Mouse (Mus musculus) heart, adult 2 months (tissue): ENCODE data around the gene Fam107a.

Source experiments
- EP300 ChIP-seq: fragments of 200-500 bp; IDR thresholded peaks from 2 replicates; pipeline ENCODE4 v1.6.1; 2011; ENCODE audit warnings: low read depth, low read length, control low read depth; ENCODE audit not compliant: insufficient read depth
- POLR2A ChIP-seq: fragments of 200-500 bp; IDR thresholded peaks from 2 replicates; pipeline ENCODE4 v1.6.1; 2011; ENCODE audit warnings: mild to moderate bottlenecking, low read depth, low read length, control low read depth; ENCODE audit not compliant: insufficient read depth

DNA sequence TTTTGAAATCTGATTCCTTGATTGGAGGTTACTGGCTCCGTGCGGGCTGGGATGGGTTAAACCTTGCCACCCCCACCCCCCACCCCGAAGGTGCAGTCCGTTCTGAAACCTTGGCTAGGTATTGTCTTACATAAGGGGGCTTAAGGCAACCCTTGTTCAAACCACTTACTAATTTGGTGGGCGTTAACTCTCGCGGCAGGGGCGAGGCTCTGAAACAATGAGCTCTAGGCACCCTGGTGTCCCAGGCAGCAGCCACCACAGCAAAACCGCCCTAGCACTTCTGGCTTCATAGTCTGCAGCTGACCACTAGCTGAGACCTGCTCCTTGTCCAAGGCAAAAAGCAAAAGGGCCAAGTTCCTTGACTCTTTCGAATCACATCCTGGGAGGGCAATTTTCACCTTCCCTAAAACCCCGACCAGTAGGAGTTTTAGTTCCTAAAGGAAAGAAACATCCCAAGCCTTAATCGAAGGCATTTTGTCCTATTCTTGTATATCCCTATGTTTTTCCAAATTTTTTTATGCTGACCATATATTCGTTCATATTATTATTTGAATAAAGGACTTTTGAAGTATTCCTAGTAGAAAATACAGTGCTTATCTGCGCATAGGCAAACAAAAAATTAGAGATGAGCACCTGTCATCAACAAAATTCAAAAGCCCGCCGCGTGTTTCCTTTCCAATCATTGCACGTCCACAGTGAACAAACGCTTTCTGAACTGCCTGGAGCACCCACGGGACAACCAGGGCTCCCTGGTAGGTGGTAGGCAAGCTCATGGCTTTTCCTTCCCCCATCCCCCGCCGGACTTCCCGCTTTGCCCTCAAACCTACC, 1.2 kb downstream of the Fam107a start:
- TF ChIP-seq EP300, result no peak
- TF ChIP-seq POLR2A, result no peak
